Mouse (Mus musculus) G1E (cell line): ENCODE data around the gene Las1l. TPM values are rescaled to one million over a fixed set of nuclear protein-coding genes. Genes with fewer than 3 reads are reported as not detected.

Source experiments
- ATAC-seq: 2 replicates; pipeline ENCODE4 v1.8.0; 2016; ENCODE audit warnings: mild to moderate bottlenecking; ENCODE audit not compliant: insufficient number of reproducible peaks, poor library complexity, low FRiP score, severe bottlenecking; ENCODE audit errors: extremely low read depth
- DNase-seq: peaks from one replicate; pipeline ENCODE4 v3.0.0; 2012; ENCODE audit warnings: low spot score
- H3K27me3 ChIP-seq: 2 replicates; pipeline ENCODE4 v1.6.1; 2012; ENCODE audit warnings: mild to moderate bottlenecking, low read length, inconsistent platforms; ENCODE audit not compliant: insufficient read depth
- H3K36me3 ChIP-seq: replicated peaks from 2 replicates; pipeline ENCODE3; 2012; ENCODE audit warnings: mild to moderate bottlenecking, inconsistent platforms
- H3K4me1 ChIP-seq: 2 replicates; pipeline ENCODE4 v1.6.1; 2012; ENCODE audit warnings: low read depth, low read length, inconsistent platforms, mixed read lengths; ENCODE audit not compliant: insufficient read depth
- H3K4me3 ChIP-seq: 2 replicates; pipeline ENCODE4 v1.5.1; 2012; ENCODE audit warnings: low read depth, mild to moderate bottlenecking, inconsistent platforms, low read length, moderate library complexity, mixed read lengths
- H3K9me3 ChIP-seq: replicated peaks from 2 replicates; pipeline ENCODE4 v1.6.1; 2012; ENCODE audit warnings: inconsistent platforms
- CTCF ChIP-seq: IDR thresholded peaks from 2 replicates; pipeline ENCODE4 v1.5.1; 2012; ENCODE audit warnings: low read depth, low read length, inconsistent platforms, mixed read lengths
- GATA1 ChIP-seq: IDR thresholded peaks from 2 replicates; pipeline ENCODE4 v1.6.1; 2012; ENCODE audit warnings: borderline replicate concordance, low read length, inconsistent platforms, mixed read lengths
- GATA2 ChIP-seq: IDR thresholded peaks from 2 replicates; pipeline ENCODE4 v1.6.1; 2012; ENCODE audit warnings: low read depth, low read length, inconsistent platforms, borderline replicate concordance
- POLR2AphosphoS5 ChIP-seq: IDR thresholded peaks from 2 replicates; pipeline ENCODE4 v1.6.1; 2012; ENCODE audit warnings: low read depth, low read length, inconsistent platforms; ENCODE audit not compliant: insufficient replicate concordance
- TAL1 ChIP-seq: conservative IDR thresholded peaks from 2 replicates; pipeline ENCODE4 v1.6.1; 2012; ENCODE audit warnings: low read depth, low read length, inconsistent platforms, mixed read lengths
- polyA plus RNA-seq: library from polyadenylated mRNA; stranded (reverse); fragments of >175 nt; gene quantifications from 2 replicates; pipeline ENCODE4 v1.2.3, GENCODE M21; 2012
- total RNA-seq, 2 experiments: library from RNA; stranded (forward) in 1 of 2; stranded (reverse) in 1 of 2; fragments of 200-1000 nt in 1 of 2; fragments of >200 nt in 1 of 2; fragmentation: Nextera tagmentation in 1 of 2; gene quantifications; 2 replicates each; pipeline ENCODE4 v1.2.3; 2014 to 2017

The Las1l gene
- total and polyA plus RNA-seq, 3 experiments: 16.7 to 31.2 (median 29.6) TPM

- no peaks in the 10 kb centered on the region for H3K4me1 ChIP-seq
- DNase-seq: no peak
- TF ChIP-seq TAL1: no peak
- no peak for TF ChIP-seq POLR2AphosphoS5
- no peak for TF ChIP-seq GATA2
- no peak for TF ChIP-seq GATA1
- TF ChIP-seq CTCF: no peak
- H3K36me3 ChIP-seq: peaks cover 81% of the 10 kb centered on the region
- no peak for ATAC-seq
- H3K27me3 ChIP-seq: no peaks in the 10 kb centered on the region
- no peaks in the 10 kb centered on the region for H3K9me3 ChIP-seq
- no peak overlapping the region for H3K4me3 ChIP-seq
These were observed 21.3 kb downstream of the Las1l start for GRCm38 (mm10) chrX:95935481-95935880.

GRCm38 (mm10) chrX:95902716-95903115 lies 54.0 kb downstream of the Las1l start:
- no peak for ATAC-seq
- no peaks in the 10 kb centered on the region for H3K36me3 ChIP-seq
- no peak for DNase-seq
- H3K27me3 ChIP-seq: no peaks in the 10 kb centered on the region
- H3K4me1 ChIP-seq: no peaks in the 10 kb centered on the region
- H3K9me3 ChIP-seq: no peaks in the 10 kb centered on the region
- no peak overlapping the region for H3K4me3 ChIP-seq
- TF ChIP-seq TAL1 (no peak), POLR2AphosphoS5 (no peak), CTCF (no peak)

Other genes starting within 250 kb of the Las1l start
- gene Zc3h12b, start 245.3 kb downstream of the Las1l start, total RNA-seq (2014; fragmentation: Nextera tagmentation): not detected in 2 replicates
- gene Zc3h12b, start 245.3 kb downstream of the Las1l start, total RNA-seq (2017): 0.06 and 0.16 TPM in 2 replicates
- gene Zc3h12b, start 245.3 kb downstream of the Las1l start, polyA plus RNA-seq: 0.01 TPM in 1 of 2 replicates, not detected in the other
- 395 and 485 TPM in 2 replicates for gene Msn, start 139.1 kb upstream of the Las1l start, total RNA-seq (2014; fragmentation: Nextera tagmentation)
- gene Msn, start 139.1 kb upstream of the Las1l start, total RNA-seq (2017): 156 and 234 TPM in 2 replicates
- gene Msn, start 139.1 kb upstream of the Las1l start, polyA plus RNA-seq: 40.7 and 70.6 TPM in 2 replicates